ENCODE assay signal across 1 mouse cellular context in the genomic region with DNA sequence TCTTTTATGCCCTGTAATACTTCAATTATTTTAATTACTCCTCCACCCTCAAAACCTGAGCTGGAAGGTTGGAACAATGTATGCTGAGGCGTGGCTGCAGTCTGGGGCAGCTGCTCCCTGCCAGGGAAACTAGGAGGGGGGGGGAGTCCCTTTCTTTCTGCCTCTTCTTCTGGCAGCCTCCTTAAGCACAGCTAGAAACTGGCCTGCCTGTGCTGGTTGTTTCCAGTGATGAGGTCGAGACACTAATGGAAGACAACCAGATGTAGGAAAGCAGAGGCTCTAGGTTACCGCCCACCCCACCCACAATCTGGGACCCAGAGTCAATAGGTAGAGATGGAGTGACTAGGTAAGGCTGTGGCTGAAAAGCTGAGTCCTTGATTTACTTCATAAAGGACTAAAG.
TF ChIP-seq lines count a peak whose summit lies in the region.

No protein-coding gene starts in this region.

TF ChIP-seq in CH12.LX, 34 proteins besides CTCF, POLR2A, EP300 and RAD21 (continued from another document):
- TF ChIP-seq MAFK (IDR thresholded peaks at IDR 0.05; ENCODE audit: insufficient replicate concordance, low read length): no peak
- TF ChIP-seq TBP (conservative IDR thresholded peaks at IDR 0.05; ENCODE audit: low read depth, low read length): no peak
- TF ChIP-seq HCFC1 (IDR thresholded peaks at IDR 0.05; ENCODE audit: low read depth, low read length): no peak
- no peak for TF ChIP-seq MAX (IDR thresholded peaks at IDR 0.05; ENCODE audit: low read length)
- no peak for TF ChIP-seq JUN (IDR thresholded peaks at IDR 0.05; ENCODE audit: insufficient read depth, low read depth, low read length)
- no peak; the same call in 1 of the 2 replicates for TF ChIP-seq SMC3 (IDR thresholded peaks at IDR 0.05; ENCODE audit: low read depth, low read length)
- TF ChIP-seq NELFE (IDR thresholded peaks at IDR 0.05; ENCODE audit: low read depth, low read length): no peak
- TF ChIP-seq ZNF384 (IDR thresholded peaks at IDR 0.05; ENCODE audit: low read depth, low read length): no peak
- no peak for TF ChIP-seq ELF1 (IDR thresholded peaks at IDR 0.05; ENCODE audit: low read depth, low read length)
- no peak for TF ChIP-seq BHLHE40 (IDR thresholded peaks at IDR 0.05; ENCODE audit: low read depth, low read length)
- 0 out of 2 replicates have a peak, but pooled peaks have one; percentile 23 for TF ChIP-seq MAZ (IDR thresholded peaks at IDR 0.05; ENCODE audit: low read depth, low read length)
- no peak for TF ChIP-seq IRF4 (IDR thresholded peaks at IDR 0.05; ENCODE audit: low read depth, low read length)
- TF ChIP-seq MYC (IDR thresholded peaks at IDR 0.05; ENCODE audit: low read depth, low read length): no peak
- TF ChIP-seq USF2 (conservative IDR thresholded peaks at IDR 0.05; ENCODE audit: low read depth, low read length): no peak
- TF ChIP-seq PAX5 (IDR thresholded peaks at IDR 0.05; ENCODE audit: low read length): no peak
- peak; percentile 52; the same call in 1 of the 2 replicates for TF ChIP-seq TCF12 (IDR thresholded peaks at IDR 0.05; ENCODE audit: low read depth, low read length)
